Mouse (Mus musculus) neural tube, embryonic 11.5 days (tissue): ENCODE measurements around the gene Itih3. TPM values are rescaled to one million over a fixed set of nuclear protein-coding genes. Genes with fewer than 3 reads are reported as not detected.

ENCODE experiments used
- ATAC-seq: fragments of 200-750 bp; cut with Nextera tagmentation; 2 replicates; pipeline ENCODE4 v1.8.0; 2017; ENCODE audit warnings: moderate number of reproducible peaks, mild to moderate bottlenecking, moderate TSS enrichment, moderate library complexity; ENCODE audit not compliant: insufficient read depth, low FRiP score, low TSS enrichment
- DNase-seq: peaks from one replicate; pipeline ENCODE4 v3.0.0-alpha.2; 2015; ENCODE audit warnings: low spot score
- H3K27ac ChIP-seq: fragments of 300-500 bp; sonication (generic); 2 replicates; pipeline ENCODE4 v1.5.1; 2014; ENCODE audit warnings: low read depth, mild to moderate bottlenecking, low read length
- H3K27me3 ChIP-seq: fragments of 300-500 bp; sonication (generic); 2 replicates; pipeline ENCODE4 v1.6.1; 2014; ENCODE audit warnings: mild to moderate bottlenecking, low read length, mixed read lengths; ENCODE audit not compliant: control insufficient read depth, insufficient read depth
- H3K36me3 ChIP-seq: fragments of 300-500 bp; sonication (generic); 2 replicates; pipeline ENCODE4 v1.6.1; 2014; ENCODE audit warnings: mild to moderate bottlenecking, low read length, moderate library complexity, mixed read lengths; ENCODE audit not compliant: control insufficient read depth, insufficient read depth
- H3K4me1 ChIP-seq: fragments of 300-500 bp; sonication (generic); 2 replicates; pipeline ENCODE4 v1.6.1; 2014; ENCODE audit warnings: low read length, mixed read lengths; ENCODE audit not compliant: control insufficient read depth, insufficient read depth
- H3K4me2 ChIP-seq: fragments of 300-500 bp; sonication (generic); 2 replicates; pipeline ENCODE4 v1.6.1; 2014; ENCODE audit warnings: low read depth, mild to moderate bottlenecking, moderate library complexity
- H3K4me3 ChIP-seq: fragments of 300-500 bp; sonication (generic); 2 replicates; pipeline ENCODE4 v1.5.1; 2014; ENCODE audit warnings: low read depth, low read length
- H3K9ac ChIP-seq: fragments of 300-500 bp; sonication (generic); 2 replicates; pipeline ENCODE4 v1.6.1; 2014; ENCODE audit warnings: mild to moderate bottlenecking, low read length
- H3K9me3 ChIP-seq: fragments of 300-500 bp; sonication (generic); 2 replicates; pipeline ENCODE4 v1.6.1; 2016; ENCODE audit warnings: low read length; ENCODE audit not compliant: control insufficient read depth
- WGBS: fragments of 180-500 bp; shearing (Covaris S2); extraction: QIAGEN DNeasy Blood & Tissue Kit; methylation state at CpG from one replicate; pipeline ENCODE4 v1.1.7; 2014; 5-methylcytosine and 5-hydroxymethylcytosine counted together
- polyA plus RNA-seq: library from polyadenylated mRNA; unstranded; fragments of >200 nt; fragmentation: Nextera tagmentation; extraction: Ambion mirVana; gene quantifications from 2 replicates; pipeline ENCODE4 v1.2.1, GENCODE M21; 2014

The Itih3 gene
- polyA plus RNA-seq = 0.23 TPM in 1 of 2 replicates, not detected in the other

DNA sequence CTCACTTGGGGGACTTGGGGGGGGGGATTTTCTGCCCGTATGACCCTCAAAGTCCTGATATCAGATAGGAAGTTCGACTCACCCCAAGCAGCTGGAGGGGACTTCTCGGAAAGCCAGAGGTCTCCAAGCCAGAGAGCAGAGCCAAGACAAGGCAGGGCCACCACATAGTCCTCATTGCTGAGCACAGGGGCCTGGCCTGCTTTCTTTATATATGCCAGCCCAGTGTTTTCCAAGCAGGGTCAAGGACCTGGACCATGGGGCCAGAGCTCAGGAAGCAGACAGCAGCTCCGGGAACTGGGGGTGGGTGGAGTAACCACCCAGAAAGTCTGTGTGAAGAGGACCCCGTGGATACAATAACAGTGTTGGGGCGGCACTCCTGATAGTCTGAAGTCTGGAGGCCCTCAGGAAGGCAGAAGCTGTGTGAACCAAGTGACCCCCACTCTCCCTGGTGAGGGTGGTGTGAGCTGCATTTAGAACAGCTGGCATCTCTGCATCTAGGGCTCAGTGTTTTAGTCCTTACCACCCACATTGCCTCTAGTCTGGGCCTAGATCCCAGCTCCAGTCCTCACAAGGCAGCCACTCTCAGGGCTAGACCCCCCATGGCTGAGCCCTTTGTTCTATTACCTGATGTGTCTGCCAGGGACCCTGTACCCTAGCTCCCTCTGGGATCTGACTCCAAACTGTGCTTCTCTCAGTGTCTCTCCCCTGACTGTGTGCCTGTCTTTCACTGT lies at the start of gene Itih3:
Gene Itih3, minus strand, starts transcription at position 386 of the 731 bp plus-strand sequence.
- no peaks in the 10 kb centered on the region for H3K9me3 ChIP-seq
- DNase-seq (no peak), ATAC-seq (no peak)
- WGBS = 79% methylated on average over 6 of the region's 6 CpGs
- no peaks in the 10 kb centered on the region for H3K4me1 ChIP-seq
- no peaks in the 10 kb centered on the region for H3K27me3 ChIP-seq
- no peak within 1 kb of the TSS for H3K4me3 ChIP-seq
- no peak within 1 kb of the TSS for H3K27ac ChIP-seq
- H3K36me3 ChIP-seq = no peaks in the 10 kb centered on the region
- no peak within 1 kb of the TSS for H3K9ac ChIP-seq
- no peak within 1 kb of the TSS for H3K4me2 ChIP-seq

DNA sequence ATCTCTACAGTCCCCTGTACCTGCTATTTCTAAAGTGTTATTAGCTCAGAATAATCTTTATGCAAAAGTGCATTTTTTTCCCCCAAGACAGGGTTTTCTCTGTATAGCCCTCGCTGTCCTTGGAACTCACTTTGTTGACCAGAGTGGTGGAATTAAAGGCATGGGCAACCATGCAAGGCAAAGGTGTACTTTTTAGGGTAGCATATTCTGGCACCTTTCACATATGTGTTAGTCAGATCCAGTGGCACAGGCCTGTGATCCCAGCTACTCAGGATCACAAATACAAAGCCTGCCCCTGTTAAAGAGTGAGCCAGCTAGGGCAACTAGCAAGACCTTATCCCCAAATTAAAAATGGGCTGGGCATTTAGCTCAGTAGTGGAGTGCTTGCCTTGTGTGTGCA lies 36.8 kb upstream of the Itih3 start:
- H3K36me3 ChIP-seq = no peaks in the 10 kb centered on the region
- WGBS = 86% methylated on average over 1 of the region's 1 CpGs
- H3K4me2 ChIP-seq = no peak overlapping the region
- H3K27ac ChIP-seq = no peak overlapping the region
- H3K9ac ChIP-seq = no peak overlapping the region
- no peaks in the 10 kb centered on the region for H3K9me3 ChIP-seq
- H3K27me3 ChIP-seq = no peaks in the 10 kb centered on the region
- H3K4me3 ChIP-seq = no peak overlapping the region
- DNase-seq = no peak
- no peak for ATAC-seq
- H3K4me1 ChIP-seq = no peaks in the 10 kb centered on the region

DNA sequence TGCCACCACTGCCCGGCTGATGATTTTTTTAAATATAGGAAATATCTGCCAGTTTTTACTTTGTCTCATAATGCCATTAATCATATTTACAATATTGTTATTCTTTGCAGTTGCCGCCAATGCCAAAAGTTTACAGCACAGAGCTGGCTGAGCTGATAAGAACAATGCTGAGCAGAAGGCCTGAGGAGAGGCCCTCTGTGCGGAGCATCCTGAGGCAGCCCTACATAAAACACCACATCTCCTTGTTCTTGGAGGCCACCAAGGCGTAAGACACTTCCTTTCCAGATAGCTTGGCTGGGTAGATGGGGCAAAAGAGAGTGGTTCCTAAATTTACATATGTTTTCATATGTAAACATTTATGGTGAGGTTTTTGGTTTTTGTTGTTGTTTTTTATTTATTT lies 35.5 kb upstream of the Itih3 start:
- Histone ChIP-seq H3K27ac (no peak overlapping the region), H3K4me1 (no peaks in the 10 kb centered on the region), H3K36me3 (no peaks in the 10 kb centered on the region), H3K9me3 (no peaks in the 10 kb centered on the region), H3K4me2 (no peak overlapping the region), H3K4me3 (no peak overlapping the region), H3K9ac (no peak overlapping the region), H3K27me3 (no peaks in the 10 kb centered on the region)
- DNase-seq = no peak
- 95% methylated on average over 4 of the region's 4 CpGs for WGBS
- no peak for ATAC-seq

DNA sequence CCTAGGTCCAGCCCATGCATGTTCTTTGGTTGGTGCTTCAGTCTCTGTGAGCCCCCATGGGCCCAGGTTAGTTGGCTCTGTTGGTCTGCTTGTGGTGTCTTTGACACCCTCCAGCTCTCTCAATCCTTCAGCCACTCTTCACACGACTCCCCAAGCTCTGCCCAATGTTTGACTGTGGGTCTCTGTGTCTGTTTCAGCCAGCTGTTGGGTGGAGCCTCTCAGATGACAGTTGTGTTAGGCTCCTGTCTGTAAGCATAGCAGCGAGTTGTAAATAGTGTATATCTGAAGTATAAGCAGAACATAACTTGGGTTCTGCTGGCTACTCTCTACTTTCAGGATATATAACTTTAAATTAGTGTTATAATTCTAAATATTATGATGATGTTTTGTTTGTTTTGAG lies 35.0 kb upstream of the Itih3 start:
- H3K27me3 ChIP-seq = no peaks in the 10 kb centered on the region
- no peaks in the 10 kb centered on the region for H3K36me3 ChIP-seq
- no peak overlapping the region for H3K4me3 ChIP-seq
- H3K4me1 ChIP-seq = no peaks in the 10 kb centered on the region
- no peak overlapping the region for H3K4me2 ChIP-seq
- no peaks in the 10 kb centered on the region for H3K9me3 ChIP-seq
- no peak overlapping the region for H3K27ac ChIP-seq
- no peak for DNase-seq
- WGBS = 84% methylated on average over 2 of the region's 2 CpGs
- ATAC-seq = no peak
- H3K9ac ChIP-seq = no peak overlapping the region

DNA sequence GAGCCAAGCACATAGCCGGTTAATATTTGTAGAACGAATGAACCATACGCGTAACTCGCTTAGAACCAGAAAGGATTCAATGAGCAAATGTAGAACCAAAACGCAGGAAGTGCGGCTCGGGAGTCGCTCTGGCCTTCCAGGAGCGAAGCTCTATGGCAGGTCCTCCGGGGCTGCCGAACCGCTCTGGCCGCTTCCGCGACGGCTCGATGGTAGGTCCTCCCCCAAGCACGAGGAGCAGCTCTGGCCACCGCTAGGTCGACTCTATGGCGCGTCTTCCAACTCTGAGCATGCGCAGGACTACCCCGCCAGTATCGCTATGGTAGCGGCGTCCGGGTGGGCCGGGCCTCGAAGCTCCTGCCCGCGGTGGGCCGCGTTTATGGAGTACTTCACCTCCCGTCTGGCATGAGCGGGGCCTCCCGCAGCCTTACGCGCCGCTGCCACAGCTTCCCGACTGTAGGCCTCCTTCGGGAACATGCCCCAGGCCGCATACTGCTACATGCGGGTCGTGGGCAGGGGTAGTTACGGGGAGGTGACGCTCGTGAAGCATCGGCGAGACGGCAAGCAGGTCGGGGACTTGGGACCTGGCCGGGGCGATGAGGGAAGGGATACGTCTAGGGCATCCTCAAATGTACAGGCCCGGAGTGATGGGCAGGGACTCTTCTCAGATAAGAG lies 27.7 kb upstream of the Itih3 start, which contains the start of gene Nek4:
Gene Nek4, plus strand, starts transcription at position 224 of the 672 bp plus-strand sequence.
- ATAC-seq = peak; percentile 97
- H3K4me3 ChIP-seq = peak within 1 kb of the TSS; percentile 71
- no peaks in the 10 kb centered on the region for H3K9me3 ChIP-seq
- no peaks in the 10 kb centered on the region for H3K27me3 ChIP-seq
- H3K27ac ChIP-seq = 0 out of 2 replicates have a peak within 1 kb of the TSS, but pooled peaks have one; percentile 20
- 0 out of 2 replicates have a peak, but pooled peaks cover 4% of the 10 kb centered on the region for H3K4me1 ChIP-seq
- no peaks in the 10 kb centered on the region for H3K36me3 ChIP-seq
- H3K4me2 ChIP-seq = peak within 1 kb of the TSS; percentile 72
- peak; percentile 95 for DNase-seq
- under 1% methylated on average over 57 of the region's 57 CpGs for WGBS
- H3K9ac ChIP-seq = peak within 1 kb of the TSS; percentile 80

- Histone ChIP-seq H3K4me3 (no peak overlapping the region), H3K4me1 (0 out of 2 replicates have a peak, but pooled peaks cover 4% of the 10 kb centered on the region), H3K27me3 (no peaks in the 10 kb centered on the region), H3K9me3 (no peaks in the 10 kb centered on the region), H3K4me2 (no peak overlapping the region), H3K36me3 (no peaks in the 10 kb centered on the region), H3K27ac (no peak overlapping the region), H3K9ac (no peak overlapping the region)
- DNase-seq (no peak), ATAC-seq (no peak)
- 94% methylated on average over 10 of the region's 10 CpGs for WGBS
Observed at GRCm38 (mm10) chr14:30949986-30950385, 26.4 kb upstream of the Itih3 start.

GRCm38 (mm10) chr14:30944745-30945144 lies 21.2 kb upstream of the Itih3 start:
- H3K27me3 ChIP-seq = no peaks in the 10 kb centered on the region
- no peak overlapping the region for H3K4me2 ChIP-seq
- H3K4me1 ChIP-seq = no peaks in the 10 kb centered on the region
- DNase-seq = no peak
- H3K9ac ChIP-seq = no peak overlapping the region
- no peaks in the 10 kb centered on the region for H3K36me3 ChIP-seq
- no peaks in the 10 kb centered on the region for H3K9me3 ChIP-seq
- no peak overlapping the region for H3K27ac ChIP-seq
- no peak overlapping the region for H3K4me3 ChIP-seq
- no peak for ATAC-seq
- WGBS = 70% methylated on average over 2 of the region's 2 CpGs

- WGBS = 71% methylated on average over 11 of the region's 11 CpGs
- ATAC-seq = no peak
Observed at GRCm38 (mm10) chr14:30943860-30944674, 20.5 kb upstream of the Itih3 start.

More at GRCm38 (mm10) chr14:30943860-30944674, 20.5 kb upstream of the Itih3 start:
- Histone ChIP-seq H3K9me3 (no peaks in the 10 kb centered on the region), H3K36me3 (no peaks in the 10 kb centered on the region), H3K4me2 (no peak overlapping the region), H3K4me3 (no peak overlapping the region), H3K27me3 (no peaks in the 10 kb centered on the region), H3K4me1 (no peaks in the 10 kb centered on the region), H3K27ac (no peak overlapping the region), H3K9ac (no peak overlapping the region)
- DNase-seq = peak; percentile 60
